Mouse (Mus musculus): Measurements from ENCODE around the gene Il2rg. TPM values are rescaled to one million over a fixed set of nuclear protein-coding genes. Genes with fewer than 3 reads are reported as not detected.

The Il2rg gene
- total RNA-seq (2014; rRNA removed; ENCODE audit: low replicate concordance) (7.8 and 12.4 TPM in 2 replicates), polyA plus RNA-seq (2015; fragmentation: Nextera tagmentation; extraction: Ambion mirVana) (17.2 and 21.9 TPM in 2 replicates)

- Histone ChIP-seq H3K9ac (replicated peaks; ENCODE audit: low read depth, low read length) (no peak within 1 kb of the TSS; the same call in 1 of the 2 replicates), H3K27me3 (ENCODE audit: control insufficient read depth, insufficient read depth, low read length) (no peaks in the 10 kb centered on the region), H3K4me2 (ENCODE audit: low read depth, low read length) (peak within 1 kb of the TSS; percentile 47), H3K9me3 (replicated peaks; ENCODE audit: control insufficient read depth, low read length) (no peaks in the 10 kb centered on the region), H3K4me3 (ENCODE audit: low read depth, low read length) (peak within 1 kb of the TSS; percentile 34), H3K36me3 (replicated peaks; ENCODE audit: control insufficient read depth, insufficient read depth, low read length) (no peaks in the 10 kb centered on the region), H3K4me1 (ENCODE audit: control insufficient read depth, insufficient read depth) (no peaks in the 10 kb centered on the region; the same call in 1 of the 2 replicates), H3K27ac (ENCODE audit: low read depth) (peak within 1 kb of the TSS; percentile 61; the same call in 1 of the 2 replicates)
- TF ChIP-seq CTCF (IDR thresholded peaks at IDR 0.05; ENCODE audit: low read depth), result no peak
- TF ChIP-seq EP300 (IDR thresholded peaks at IDR 0.05; ENCODE audit: low read depth), result no peak
- 62% methylated on average over 5 of the region's 5 CpGs for WGBS
- ATAC-seq (ENCODE audit: insufficient read depth, low read depth), result peak; percentile 51
- DNase-seq (ENCODE audit: low spot score), result peak; percentile 8
Observed at GRCm38 (mm10) chrX:101268025-101268754, at the start of gene Il2rg. Il2rg (minus strand) TSS chrX:101268255.

GRCm38 (mm10) chrX:101313625-101314359 is 45.7 kb upstream of the Il2rg start:
- Histone ChIP-seq H3K9ac (replicated peaks; ENCODE audit: low read depth, low read length) (no peak overlapping the region), H3K27me3 (ENCODE audit: control insufficient read depth, insufficient read depth, low read length) (no peaks in the 10 kb centered on the region), H3K4me1 (ENCODE audit: control insufficient read depth, insufficient read depth) (no peaks in the 10 kb centered on the region), H3K9me3 (replicated peaks; ENCODE audit: control insufficient read depth, low read length) (no peaks in the 10 kb centered on the region), H3K36me3 (replicated peaks; ENCODE audit: control insufficient read depth, insufficient read depth, low read length) (no peaks in the 10 kb centered on the region), H3K27ac (ENCODE audit: low read depth) (no peak overlapping the region), H3K4me2 (ENCODE audit: low read depth, low read length) (no peak overlapping the region), H3K4me3 (ENCODE audit: low read depth, low read length) (no peak overlapping the region)
- DNase-seq (ENCODE audit: low spot score), result no peak
- no peak for TF ChIP-seq EP300 (IDR thresholded peaks at IDR 0.05; ENCODE audit: low read depth)
- no peak for TF ChIP-seq CTCF (IDR thresholded peaks at IDR 0.05; ENCODE audit: low read depth)
- 38% methylated on average over 6 of the region's 6 CpGs for WGBS
- ATAC-seq (ENCODE audit: insufficient read depth, low read depth), result no peak

- DNase-seq (ENCODE audit: low spot score) (no peak), ATAC-seq (ENCODE audit: insufficient read depth, low read depth) (no peak)
- Histone ChIP-seq H3K9me3 (replicated peaks; ENCODE audit: control insufficient read depth, low read length) (no peaks in the 10 kb centered on the region), H3K27me3 (ENCODE audit: control insufficient read depth, insufficient read depth, low read length) (no peaks in the 10 kb centered on the region), H3K36me3 (replicated peaks; ENCODE audit: control insufficient read depth, insufficient read depth, low read length) (no peaks in the 10 kb centered on the region), H3K27ac (ENCODE audit: low read depth) (no peak overlapping the region), H3K4me1 (ENCODE audit: control insufficient read depth, insufficient read depth) (no peaks in the 10 kb centered on the region), H3K4me2 (ENCODE audit: low read depth, low read length) (no peak overlapping the region), H3K4me3 (ENCODE audit: low read depth, low read length) (no peak overlapping the region), H3K9ac (replicated peaks; ENCODE audit: low read depth, low read length) (no peak overlapping the region)
- TF ChIP-seq CTCF (IDR thresholded peaks at IDR 0.05; ENCODE audit: low read depth), result no peak
- no peak for TF ChIP-seq EP300 (IDR thresholded peaks at IDR 0.05; ENCODE audit: low read depth)
- WGBS, result 84% methylated on average over 5 of the region's 5 CpGs
Observed at GRCm38 (mm10) chrX:101309299-101309698, 41.2 kb upstream of the Il2rg start.

GRCm38 (mm10) chrX:101304646-101305045 is 36.6 kb upstream of the Il2rg start:
- Histone ChIP-seq H3K4me2 (ENCODE audit: low read depth, low read length) (no peak overlapping the region), H3K4me1 (ENCODE audit: control insufficient read depth, insufficient read depth) (no peaks in the 10 kb centered on the region), H3K36me3 (replicated peaks; ENCODE audit: control insufficient read depth, insufficient read depth, low read length) (no peaks in the 10 kb centered on the region), H3K9ac (replicated peaks; ENCODE audit: low read depth, low read length) (no peak overlapping the region), H3K9me3 (replicated peaks; ENCODE audit: control insufficient read depth, low read length) (no peaks in the 10 kb centered on the region), H3K27ac (ENCODE audit: low read depth) (no peak overlapping the region), H3K27me3 (ENCODE audit: control insufficient read depth, insufficient read depth, low read length) (no peaks in the 10 kb centered on the region), H3K4me3 (ENCODE audit: low read depth, low read length) (no peak overlapping the region)
- TF ChIP-seq EP300 (IDR thresholded peaks at IDR 0.05; ENCODE audit: low read depth), result no peak
- TF ChIP-seq CTCF (IDR thresholded peaks at IDR 0.05; ENCODE audit: low read depth), result no peak
- DNase-seq (ENCODE audit: low spot score) (no peak), ATAC-seq (ENCODE audit: insufficient read depth, low read depth) (no peak)
- 39% methylated on average over 2 of the region's 2 CpGs for WGBS

GRCm38 (mm10) chrX:101301654-101302053 is 33.6 kb upstream of the Il2rg start:
- H3K4me2 ChIP-seq (ENCODE audit: low read depth, low read length), result no peak overlapping the region
- no peak overlapping the region for H3K9ac ChIP-seq (replicated peaks; ENCODE audit: low read depth, low read length)
- H3K9me3 ChIP-seq (replicated peaks; ENCODE audit: control insufficient read depth, low read length), result no peaks in the 10 kb centered on the region
- H3K36me3 ChIP-seq (replicated peaks; ENCODE audit: control insufficient read depth, insufficient read depth, low read length), result no peaks in the 10 kb centered on the region
- DNase-seq (ENCODE audit: low spot score) (no peak), ATAC-seq (ENCODE audit: insufficient read depth, low read depth) (no peak)
- 81% methylated on average over 9 of the region's 9 CpGs for WGBS
- H3K4me1 ChIP-seq (ENCODE audit: control insufficient read depth, insufficient read depth), result no peaks in the 10 kb centered on the region
- H3K27me3 ChIP-seq (ENCODE audit: control insufficient read depth, insufficient read depth, low read length), result no peaks in the 10 kb centered on the region
- H3K4me3 ChIP-seq (ENCODE audit: low read depth, low read length), result no peak overlapping the region
- TF ChIP-seq CTCF (IDR thresholded peaks at IDR 0.05; ENCODE audit: low read depth), result no peak
- no peak for TF ChIP-seq EP300 (IDR thresholded peaks at IDR 0.05; ENCODE audit: low read depth)
- H3K27ac ChIP-seq (ENCODE audit: low read depth), result no peak overlapping the region

Measured in heart, postnatal 0 days (tissue).